Mouse (Mus musculus): ENCODE data around the gene Nolc1.

DNA sequence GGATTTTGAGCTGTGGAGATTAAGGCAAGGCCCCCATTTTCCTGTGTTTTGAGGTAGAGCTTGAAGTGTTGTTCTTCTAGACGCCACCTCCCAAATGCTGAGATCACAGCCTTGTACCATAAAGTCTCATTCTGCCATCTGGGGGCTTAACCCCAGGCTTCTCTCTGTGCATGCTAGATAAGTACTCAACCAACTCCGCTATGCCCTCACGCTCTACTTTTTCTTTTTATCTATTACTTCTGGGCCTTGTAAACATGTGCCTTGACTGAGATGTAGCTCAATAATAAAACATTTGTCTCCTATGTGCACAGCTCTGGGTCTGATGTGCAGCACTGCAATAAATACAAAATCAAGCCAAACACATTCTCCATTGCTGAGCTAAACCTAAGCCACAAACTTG, 43.8 kb downstream of the Nolc1 start:
- TF ChIP-seq POLR2A (IDR thresholded peaks at IDR 0.05; ENCODE audit: low read depth, low read length) (no peak), CTCF (IDR thresholded peaks at IDR 0.05; ENCODE audit: extremely low read depth, insufficient read length, insufficient replicate concordance, low read depth, low read length) (no peak)
